Mouse (Mus musculus) CH12.LX (cell line): Measurements from ENCODE around the gene Anks4b. TPM values are rescaled to one million over a fixed set of nuclear protein-coding genes. Genes with fewer than 3 reads are reported as not detected.

Experiments used
- DNase-seq: peaks from one replicate; pipeline ENCODE4 v3.0.0-alpha.2; 2013; ENCODE audit errors: extremely low read depth
- H3K27ac ChIP-seq: 2 replicates; pipeline ENCODE4 v1.5.1; 2012; ENCODE audit warnings: low read depth, mild to moderate bottlenecking, control low read depth, moderate library complexity; ENCODE audit not compliant: insufficient read depth
- H3K27me3 ChIP-seq: replicated peaks from 2 replicates; pipeline ENCODE3; 2012; ENCODE audit warnings: inconsistent platforms
- H3K36me3 ChIP-seq, 2 experiments: replicated peaks in 1 of 2; 2 replicates each; pipeline versions ENCODE3 to v1.6.1; 2012; ENCODE audit warnings: inconsistent platforms in 1 of 2, low read length in 1 of 2, mild to moderate bottlenecking in 1 of 2, mixed read lengths in 1 of 2, moderate library complexity in 1 of 2; ENCODE audit not compliant: control insufficient read depth in 1 of 2, insufficient read depth in 1 of 2
- H3K4me1 ChIP-seq, 2 experiments: 2 replicates each; pipeline ENCODE4 v1.6.1; 2012; ENCODE audit warnings: inconsistent platforms in 1 of 2, moderate library complexity in 1 of 2; ENCODE audit not compliant: insufficient read depth in 2 of 2, control insufficient read depth in 1 of 2
- H3K4me2 ChIP-seq: 2 replicates; pipeline ENCODE4 v1.6.1; 2012; ENCODE audit warnings: low read depth, mild to moderate bottlenecking, control low read depth; ENCODE audit not compliant: poor library complexity, insufficient read depth, severe bottlenecking
- H3K4me3 ChIP-seq, 3 experiments: fragments of 150-350 bp in 1 of 3; sonication (generic) in 1 of 3; replicated peaks in 1 of 3; 2 replicates each; pipeline versions ENCODE3 to v1.5.1; 2011 to 2012; ENCODE audit warnings: low read depth in 2 of 3, low read length in 2 of 3, mild to moderate bottlenecking in 2 of 3, moderate library complexity in 2 of 3, control low read depth in 1 of 3, improper control_type of control experiment in 1 of 3, inconsistent platforms in 1 of 3, mixed read lengths in 1 of 3; ENCODE audit not compliant: poor library complexity in 1 of 3
- H3K79me2 ChIP-seq: replicated peaks from 2 replicates; pipeline ENCODE4 v1.6.1; 2012; ENCODE audit warnings: mild to moderate bottlenecking, moderate library complexity; ENCODE audit not compliant: control insufficient read depth, poor library complexity, insufficient read depth, severe bottlenecking; ENCODE audit errors: extremely low read depth
- H3K9ac ChIP-seq: 2 replicates; pipeline ENCODE4 v1.6.1; 2012; ENCODE audit warnings: low read depth, mild to moderate bottlenecking, control low read depth, moderate library complexity; ENCODE audit not compliant: insufficient read depth
- H3K9me3 ChIP-seq: replicated peaks from 2 replicates; pipeline ENCODE3; 2012; ENCODE audit warnings: low read length, inconsistent platforms, mixed read lengths
- BHLHE40 ChIP-seq: IDR thresholded peaks from 2 replicates; pipeline ENCODE4 v1.6.1; 2011; ENCODE audit warnings: mild to moderate bottlenecking, low read depth, low read length, improper control_type of control experiment
- CHD1 ChIP-seq: IDR thresholded peaks from 2 replicates; pipeline ENCODE4 v1.6.1; 2012; ENCODE audit warnings: low read depth, low read length, improper control_type of control experiment, inconsistent platforms
- CHD2 ChIP-seq: IDR thresholded peaks from 2 replicates; pipeline ENCODE4 v1.6.1; 2011; ENCODE audit warnings: low read length, improper control_type of control experiment
- CTCF ChIP-seq, 2 experiments: IDR thresholded peaks in 1 of 2; conservative IDR thresholded peaks in 1 of 2; 2 replicates each; pipeline ENCODE4 v1.5.1; 2011 to 2012; ENCODE audit warnings: low read depth in 2 of 2, low read length in 2 of 2, improper control_type of control experiment in 1 of 2, inconsistent platforms in 1 of 2, mild to moderate bottlenecking in 1 of 2, moderate library complexity in 1 of 2
- E2F4 ChIP-seq: IDR thresholded peaks from 2 replicates; pipeline ENCODE4 v1.6.1; 2011; ENCODE audit warnings: low read depth, low read length, improper control_type of control experiment; ENCODE audit not compliant: insufficient replicate concordance
- ETS1 ChIP-seq: conservative IDR thresholded peaks from 2 replicates; pipeline ENCODE4 v1.6.1; 2012; ENCODE audit warnings: low read depth, mild to moderate bottlenecking, inconsistent platforms, low read length, improper control_type of control experiment, moderate library complexity
- GABPA ChIP-seq: IDR thresholded peaks from 2 replicates; pipeline ENCODE4 v1.6.1; 2012; ENCODE audit warnings: low read depth, low read length, improper control_type of control experiment, inconsistent platforms; ENCODE audit not compliant: insufficient replicate concordance
- HCFC1 ChIP-seq: IDR thresholded peaks from 2 replicates; pipeline ENCODE4 v1.6.1; 2012; ENCODE audit warnings: low read depth, mild to moderate bottlenecking, inconsistent platforms, low read length, improper control_type of control experiment
- IRF4 ChIP-seq: IDR thresholded peaks from 2 replicates; pipeline ENCODE4 v1.6.1; 2014; ENCODE audit warnings: low read depth, mild to moderate bottlenecking, inconsistent platforms, low read length, improper control_type of control experiment
- JUND ChIP-seq: conservative IDR thresholded peaks from 2 replicates; pipeline ENCODE4 v1.6.1; 2011; ENCODE audit warnings: low read depth, low read length, improper control_type of control experiment
- KAT2A ChIP-seq: IDR thresholded peaks from 2 replicates; pipeline ENCODE4 v1.6.1; 2012; ENCODE audit warnings: low read length, improper control_type of control experiment, inconsistent platforms; ENCODE audit not compliant: insufficient replicate concordance
- MAFK ChIP-seq: IDR thresholded peaks from 2 replicates; pipeline ENCODE4 v1.6.1; 2011; ENCODE audit warnings: low read length, improper control_type of control experiment; ENCODE audit not compliant: insufficient replicate concordance
- MAX ChIP-seq: IDR thresholded peaks from 2 replicates; pipeline ENCODE4 v1.6.1; 2011; ENCODE audit warnings: low read length, improper control_type of control experiment
- MAZ ChIP-seq: IDR thresholded peaks from 2 replicates; pipeline ENCODE4 v1.6.1; 2012; ENCODE audit warnings: low read depth, mild to moderate bottlenecking, inconsistent platforms, low read length, improper control_type of control experiment, moderate library complexity
- MEF2A ChIP-seq: IDR thresholded peaks from 2 replicates; pipeline ENCODE4 v1.6.1; 2014; ENCODE audit warnings: low read depth, mild to moderate bottlenecking, inconsistent platforms, low read length, improper control_type of control experiment, borderline replicate concordance
- MXI1 ChIP-seq: IDR thresholded peaks from 2 replicates; pipeline ENCODE4 v1.6.1; 2011; ENCODE audit warnings: mild to moderate bottlenecking, low read depth, low read length, improper control_type of control experiment
- MYC ChIP-seq: IDR thresholded peaks from 2 replicates; pipeline ENCODE4 v1.6.1; 2011; ENCODE audit warnings: low read depth, mild to moderate bottlenecking, improper control_type of control experiment, low read length
- NRF1 ChIP-seq: IDR thresholded peaks from 2 replicates; pipeline ENCODE4 v1.6.1; 2014; ENCODE audit warnings: low read depth, mild to moderate bottlenecking, inconsistent platforms, low read length, improper control_type of control experiment, moderate library complexity
- PAX5 ChIP-seq: IDR thresholded peaks from 2 replicates; pipeline ENCODE4 v1.6.1; 2012; ENCODE audit warnings: low read length, inconsistent platforms, mixed read lengths
- POLR2A ChIP-seq: IDR thresholded peaks from 2 replicates; pipeline ENCODE4 v1.6.1; 2011; ENCODE audit warnings: low read depth, mild to moderate bottlenecking, improper control_type of control experiment, low read length
- RAD21 ChIP-seq: IDR thresholded peaks from 2 replicates; pipeline ENCODE4 v1.6.1; 2011; ENCODE audit warnings: low read depth, mild to moderate bottlenecking, low read length, improper control_type of control experiment, moderate library complexity
- SIN3A ChIP-seq: IDR thresholded peaks from 2 replicates; pipeline ENCODE4 v1.6.1; 2012; ENCODE audit warnings: low read length, improper control_type of control experiment, inconsistent platforms
- SMC3 ChIP-seq: IDR thresholded peaks from 2 replicates; pipeline ENCODE4 v1.6.1; 2011; ENCODE audit warnings: low read depth, low read length, improper control_type of control experiment
- TBP ChIP-seq: conservative IDR thresholded peaks from 2 replicates; pipeline ENCODE4 v1.6.1; 2011; ENCODE audit warnings: low read depth, low read length, improper control_type of control experiment
- TCF12 ChIP-seq: IDR thresholded peaks from 2 replicates; pipeline ENCODE4 v1.6.1; 2014; ENCODE audit warnings: low read depth, mild to moderate bottlenecking, inconsistent platforms, low read length, improper control_type of control experiment
- USF1 ChIP-seq: IDR thresholded peaks from 2 replicates; pipeline ENCODE4 v1.6.1; 2014; ENCODE audit warnings: low read depth, mild to moderate bottlenecking, inconsistent platforms, low read length, improper control_type of control experiment
- USF2 ChIP-seq: conservative IDR thresholded peaks from 2 replicates; pipeline ENCODE4 v1.6.1; 2011; ENCODE audit warnings: low read depth, low read length, improper control_type of control experiment
- ZC3H11A ChIP-seq: IDR thresholded peaks from 2 replicates; pipeline ENCODE4 v1.6.1; 2012; ENCODE audit warnings: low read depth, mild to moderate bottlenecking, inconsistent platforms, low read length, improper control_type of control experiment
- ZMIZ1 ChIP-seq: IDR thresholded peaks from 2 replicates; pipeline ENCODE4 v1.6.1; 2012; ENCODE audit warnings: low read depth, mild to moderate bottlenecking, inconsistent platforms, low read length, improper control_type of control experiment
- dilution Hi-C: fragments of 300-500 bp; cut with MboI; formaldehyde crosslinking; loops from 2 replicates; pipeline ENCODE4 v1.14.3; 2020; ENCODE audit warnings: low sequenced_read_pairs; ENCODE audit not compliant: extremely low pct_unique_long_range_greater_than_20kb, extremely low pct_ligation_motif_present
- in situ Hi-C: fragments of 300-500 bp; cut with MboI; formaldehyde crosslinking; loops from 3 replicates; pipeline ENCODE4 v1.14.3; 2019; ENCODE audit warnings: low sequenced_read_pairs, low pct_ligation_motif_present, low pct_unique_long_range_greater_than_20kb, mixed read lengths
- polyA plus RNA-seq: library from polyadenylated mRNA; unstranded; fragments of >175 nt; gene quantifications from 2 replicates; pipeline ENCODE4 v1.2.1, GENCODE M21; 2012; ENCODE audit warnings: low read depth; ENCODE audit not compliant: insufficient read length
- total RNA-seq, 2 experiments: library from RNA; depleted of rRNA; stranded (reverse); fragments of 300-350 nt in 1 of 2; fragments of >200 nt in 1 of 2; gene quantifications; 2 replicates each; pipeline ENCODE4 v1.2.3; 2012 to 2014

Anks4b gene
- total and polyA plus RNA-seq, 3 experiments, result not detected

- DNase-seq, result no peak
- Histone ChIP-seq H3K27ac (no peak overlapping the region), H3K9ac (no peak overlapping the region), H3K4me2 (no peak overlapping the region), H3K9me3 (no peaks in the 10 kb centered on the region), H3K4me3 (no peak overlapping the region), H3K27me3 (peaks cover 2% of the 10 kb centered on the region), H3K79me2 (no peaks in the 10 kb centered on the region), H3K4me1 (peaks cover 0 to 14% of the 10 kb centered on the region in 2 experiments; a peak in 2 of 4 replicates), H3K36me3 (no peaks in the 10 kb centered on the region)
- no peak for TF ChIP-seq MXI1
- no peak for TF ChIP-seq POLR2A
- TF ChIP-seq JUND, result no peak
- TF ChIP-seq KAT2A, result no peak
- TF ChIP-seq MAX, result no peak
- TF ChIP-seq ETS1, result no peak
- dilution Hi-C loops (no loop called here), in situ Hi-C loops (loop anchor here (10.0 kb wide), 1 partner anchor 196 kb away; the partner anchor contains the start of gene Abca15)
These were observed 44.7 kb upstream of the Anks4b start for GRCm38 (mm10) chr7:120128951-120129350.

GRCm38 (mm10) chr7:120142743-120143142, 30.9 kb upstream of the Anks4b start:
- no peaks in the 10 kb centered on the region for H3K27me3 ChIP-seq
- H3K27ac ChIP-seq, result no peak overlapping the region
- no peak overlapping the region for H3K9ac ChIP-seq
- no peaks in the 10 kb centered on the region for H3K79me2 ChIP-seq
- H3K36me3 ChIP-seq, result no peaks in the 10 kb centered on the region
- dilution Hi-C loops, result no loop called here
- H3K4me2 ChIP-seq, result no peak overlapping the region
- TF ChIP-seq ZMIZ1, result no peak
- TF ChIP-seq GABPA, result no peak
- no peak for TF ChIP-seq BHLHE40
- TF ChIP-seq IRF4, result no peak
- no peak for TF ChIP-seq NRF1
- TF ChIP-seq CHD1, result no peak
- TF ChIP-seq CTCF (conservative IDR thresholded peaks at IDR 0.05 in 1 of 2, IDR thresholded peaks at IDR 0.05 in 1 of 2; ENCODE audit: low read depth in 2 of 2, low read length in 2 of 2), result no peak
- TF ChIP-seq ETS1, result no peak
- TF ChIP-seq MAFK, result no peak
- TF ChIP-seq USF1, result no peak
- TF ChIP-seq TCF12, result no peak
- no peak for TF ChIP-seq MYC
- in situ Hi-C loops, result no loop called here
- H3K4me1 ChIP-seq, result peaks cover 0 to 8% of the 10 kb centered on the region in 2 experiments; a peak in 1 of 4 replicates
- no peak for DNase-seq
- H3K4me3 ChIP-seq, result no peak overlapping the region
- no peaks in the 10 kb centered on the region for H3K9me3 ChIP-seq

- H3K9me3 ChIP-seq, result no peaks in the 10 kb centered on the region
- H3K9ac ChIP-seq, result no peak within 1 kb of the TSS
- H3K36me3 ChIP-seq, result no peaks in the 10 kb centered on the region
- no peak within 1 kb of the TSS for H3K4me3 ChIP-seq
- no peak within 1 kb of the TSS for H3K27ac ChIP-seq
- H3K27me3 ChIP-seq, result no peaks in the 10 kb centered on the region
- no peaks in the 10 kb centered on the region for H3K79me2 ChIP-seq
- peaks cover 0 to 16% of the 10 kb centered on the region in 2 experiments; a peak in 2 of 4 replicates for H3K4me1 ChIP-seq
- no peak within 1 kb of the TSS for H3K4me2 ChIP-seq
- dilution Hi-C loops (no loop called here), in situ Hi-C loops (no loop called here)
- no peak for DNase-seq
- TF ChIP-seq MEF2A (no peak), PAX5 (no peak), SMC3 (no peak), CTCF (conservative IDR thresholded peaks at IDR 0.05 in 1 of 2, IDR thresholded peaks at IDR 0.05 in 1 of 2; ENCODE audit: low read depth in 2 of 2, low read length in 2 of 2) (no peak), BHLHE40 (no peak), SIN3A (no peak), TBP (no peak), CHD1 (no peak), ZC3H11A (no peak), RAD21 (no peak), IRF4 (no peak), TCF12 (no peak), HCFC1 (no peak), ETS1 (no peak), USF2 (no peak), CHD2 (no peak), MAZ (no peak), E2F4 (no peak)
These were observed 28.5 kb upstream of the Anks4b start, which contains the start of gene Zp2 for GRCm38 (mm10) chr7:120145191-120145590. Gene Zp2 (minus strand): TSS chr7:120145291.
